Mouse (Mus musculus): Measurements from ENCODE around the gene Cyct. TPM values are rescaled to one million over a fixed set of nuclear protein-coding genes. Genes with fewer than 3 reads are reported as not detected.

The Cyct gene
- total and polyA plus RNA-seq, 3 experiments = not detected

DNA sequence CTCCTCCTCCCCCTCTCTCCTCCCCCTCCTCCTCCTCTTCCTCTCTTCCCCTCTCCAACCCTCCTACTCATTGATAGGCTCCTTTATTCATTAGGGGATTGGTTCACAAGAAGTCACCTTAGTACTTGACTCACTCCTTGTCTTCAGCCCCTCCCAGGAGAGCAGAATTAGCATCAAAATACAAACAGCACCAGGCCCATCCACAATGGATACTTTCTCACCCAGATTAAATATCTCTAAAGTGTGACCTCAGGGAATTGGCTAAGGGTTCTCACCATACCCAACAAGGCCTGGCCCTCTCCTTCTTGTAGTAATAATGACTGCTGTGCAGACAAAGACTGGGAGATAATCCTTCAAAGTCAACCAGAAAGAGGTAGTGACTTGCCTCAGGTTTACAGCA lies 39.9 kb upstream of the Cyct start:
- TF ChIP-seq HCFC1 (IDR thresholded peaks at IDR 0.05; ENCODE audit: low read depth, low read length) = no peak
- no peak for TF ChIP-seq CTCF (conservative IDR thresholded peaks at IDR 0.05 in 1 of 2, IDR thresholded peaks at IDR 0.05 in 1 of 2; ENCODE audit: low read depth in 2 of 2, low read length in 2 of 2)
- TF ChIP-seq IRF4 (IDR thresholded peaks at IDR 0.05; ENCODE audit: low read depth, low read length) = no peak
- no peak for TF ChIP-seq GABPA (IDR thresholded peaks at IDR 0.05; ENCODE audit: insufficient replicate concordance, low read depth, low read length)
- no peak for TF ChIP-seq ZC3H11A (IDR thresholded peaks at IDR 0.05; ENCODE audit: low read depth, low read length)
- no peak for TF ChIP-seq PAX5 (IDR thresholded peaks at IDR 0.05; ENCODE audit: low read length)
- TF ChIP-seq MYC (IDR thresholded peaks at IDR 0.05; ENCODE audit: low read depth, low read length) = no peak
- no peak for TF ChIP-seq ZKSCAN1 (IDR thresholded peaks at IDR 0.05; ENCODE audit: borderline replicate concordance, low read depth, low read length)
- TF ChIP-seq E2F4 (IDR thresholded peaks at IDR 0.05; ENCODE audit: insufficient replicate concordance, low read depth, low read length) = no peak
- no peak for TF ChIP-seq CHD1 (IDR thresholded peaks at IDR 0.05; ENCODE audit: low read depth, low read length)
- no peak for TF ChIP-seq TBP (conservative IDR thresholded peaks at IDR 0.05; ENCODE audit: low read depth, low read length)
- no peak for TF ChIP-seq SMC3 (IDR thresholded peaks at IDR 0.05; ENCODE audit: low read depth, low read length)
- no peak for TF ChIP-seq USF2 (conservative IDR thresholded peaks at IDR 0.05; ENCODE audit: low read depth, low read length)
- no peak for TF ChIP-seq RAD21 (IDR thresholded peaks at IDR 0.05; ENCODE audit: low read depth, low read length)
- no peak for TF ChIP-seq MAX (IDR thresholded peaks at IDR 0.05; ENCODE audit: low read length)
- no peak for TF ChIP-seq ZNF384 (IDR thresholded peaks at IDR 0.05; ENCODE audit: low read depth, low read length)
- TF ChIP-seq MXI1 (IDR thresholded peaks at IDR 0.05; ENCODE audit: low read depth, low read length) = no peak
- TF ChIP-seq ELF1 (IDR thresholded peaks at IDR 0.05; ENCODE audit: low read depth, low read length) = no peak
- no peak for TF ChIP-seq JUN (IDR thresholded peaks at IDR 0.05; ENCODE audit: insufficient read depth, low read depth, low read length)
- no peak overlapping the region for H3K27ac ChIP-seq (ENCODE audit: insufficient read depth, low read depth)
- no peak for DNase-seq (ENCODE audit: extremely low read depth)
- H3K36me3 ChIP-seq (replicated peaks in 1 of 2; ENCODE audit: control insufficient read depth in 1 of 2, insufficient read depth in 1 of 2, low read length in 1 of 2) = no peaks in the 10 kb centered on the region
- in situ Hi-C loops (cut with MboI; ENCODE audit: low pct_ligation_motif_present, low pct_unique_long_range_greater_than_20kb, low sequenced_read_pairs) = no loop called here
- dilution Hi-C loops (cut with MboI; ENCODE audit: extremely low pct_ligation_motif_present, extremely low pct_unique_long_range_greater_than_20kb, low sequenced_read_pairs) = no loop called here
- H3K4me3 ChIP-seq (replicated peaks in 1 of 3; ENCODE audit: low read depth in 2 of 3, low read length in 2 of 3, poor library complexity in 1 of 3) = no peak overlapping the region
- no peak overlapping the region for H3K9ac ChIP-seq (ENCODE audit: insufficient read depth, low read depth)
- H3K9me3 ChIP-seq (replicated peaks; ENCODE audit: low read length) = no peaks in the 10 kb centered on the region
- no peaks in the 10 kb centered on the region for H3K4me1 ChIP-seq (ENCODE audit: control insufficient read depth in 1 of 2, insufficient read depth in 2 of 2)
- peaks cover 2% of the 10 kb centered on the region for H3K27me3 ChIP-seq (replicated peaks)
- no peak overlapping the region for H3K4me2 ChIP-seq (ENCODE audit: insufficient read depth, low read depth, poor library complexity, severe bottlenecking)
- H3K79me2 ChIP-seq (replicated peaks; ENCODE audit: control insufficient read depth, extremely low read depth, insufficient read depth, poor library complexity, severe bottlenecking) = no peaks in the 10 kb centered on the region

DNA sequence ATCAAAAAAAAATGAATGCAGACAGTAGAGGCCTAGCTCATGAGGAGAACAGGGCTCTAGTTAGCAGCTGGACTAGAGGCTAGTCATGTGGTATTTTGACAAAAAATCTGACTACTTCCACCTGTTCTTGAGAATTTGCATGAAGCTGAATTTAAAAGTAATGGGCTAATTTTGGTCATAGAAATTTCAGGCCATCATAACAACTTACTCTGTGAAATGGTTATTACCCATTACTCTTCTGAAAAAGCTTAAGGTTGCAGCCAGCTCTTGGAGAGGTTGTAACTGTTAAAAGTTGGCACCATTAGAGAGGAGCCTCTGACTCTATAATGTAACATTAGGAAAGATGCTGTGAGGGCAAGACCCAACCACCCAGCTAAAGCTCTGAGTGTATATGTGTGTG lies 26.3 kb upstream of the Cyct start:
- Histone ChIP-seq H3K9me3 (replicated peaks; ENCODE audit: low read length) (no peaks in the 10 kb centered on the region), H3K36me3 (replicated peaks in 1 of 2; ENCODE audit: control insufficient read depth in 1 of 2, insufficient read depth in 1 of 2, low read length in 1 of 2) (peaks cover 14 to 70% of the 10 kb centered on the region in 2 experiments), H3K27me3 (replicated peaks) (no peaks in the 10 kb centered on the region), H3K4me1 (ENCODE audit: control insufficient read depth in 1 of 2, insufficient read depth in 2 of 2) (0 out of 4 replicates have a peak, but pooled peaks cover 0 to 4% of the 10 kb centered on the region in 2 experiments), H3K4me2 (ENCODE audit: insufficient read depth, low read depth, poor library complexity, severe bottlenecking) (no peak overlapping the region), H3K27ac (ENCODE audit: insufficient read depth, low read depth) (no peak overlapping the region), H3K79me2 (replicated peaks; ENCODE audit: control insufficient read depth, extremely low read depth, insufficient read depth, poor library complexity, severe bottlenecking) (no peaks in the 10 kb centered on the region), H3K4me3 (replicated peaks in 1 of 3; ENCODE audit: low read depth in 2 of 3, low read length in 2 of 3, poor library complexity in 1 of 3) (no peak overlapping the region), H3K9ac (ENCODE audit: insufficient read depth, low read depth) (no peak overlapping the region)
- in situ Hi-C loops (cut with MboI; ENCODE audit: low pct_ligation_motif_present, low pct_unique_long_range_greater_than_20kb, low sequenced_read_pairs) (no loop called here), dilution Hi-C loops (cut with MboI; ENCODE audit: extremely low pct_ligation_motif_present, extremely low pct_unique_long_range_greater_than_20kb, low sequenced_read_pairs) (no loop called here)
- TF ChIP-seq JUND (conservative IDR thresholded peaks at IDR 0.05; ENCODE audit: low read depth, low read length) = no peak
- no peak for DNase-seq (ENCODE audit: extremely low read depth)

All from CH12.LX (cell line).